Mouse (Mus musculus) retina, postnatal 1 day (tissue): ENCODE measurements around the gene Hic1.

ENCODE experiments used
- DNase-seq: peaks from one replicate; pipeline ENCODE4 v3.0.0-alpha.2; 2012

The Hic1 gene

GRCm38 (mm10) chr11:75145841-75146240 is 23.5 kb downstream of the Hic1 start:
- DNase-seq: no peak

- no peak for DNase-seq
These were observed 26.6 kb downstream of the Hic1 start for GRCm38 (mm10) chr11:75142749-75143148.

- no peak for DNase-seq
These were observed 27.4 kb downstream of the Hic1 start for GRCm38 (mm10) chr11:75141913-75142312.

- no peak for DNase-seq
These were observed 28.3 kb downstream of the Hic1 start for GRCm38 (mm10) chr11:75141038-75141437.

- DNase-seq: no peak
These were observed 28.9 kb downstream of the Hic1 start for GRCm38 (mm10) chr11:75140431-75140830.

GRCm38 (mm10) chr11:75139122-75139963 is 30.0 kb downstream of the Hic1 start:
- DNase-seq: no peak

GRCm38 (mm10) chr11:75136666-75137398 is 32.5 kb downstream of the Hic1 start:
- no peak for DNase-seq

- no peak for DNase-seq
These were observed 34.0 kb downstream of the Hic1 start for GRCm38 (mm10) chr11:75135358-75135757.

GRCm38 (mm10) chr11:75134485-75135068 is 34.7 kb downstream of the Hic1 start:
- no peak for DNase-seq

GRCm38 (mm10) chr11:75133951-75134350 is 35.4 kb downstream of the Hic1 start:
- DNase-seq: peak; percentile 79

GRCm38 (mm10) chr11:75133391-75133790 is 35.9 kb downstream of the Hic1 start:
- DNase-seq: no peak

- peak; percentile 14 for DNase-seq
These were observed 37.0 kb downstream of the Hic1 start for GRCm38 (mm10) chr11:75132278-75132677.

GRCm38 (mm10) chr11:75131300-75131699 is 38.0 kb downstream of the Hic1 start:
- no peak for DNase-seq

GRCm38 (mm10) chr11:75129481-75129880 is 39.8 kb downstream of the Hic1 start:
- DNase-seq: no peak

GRCm38 (mm10) chr11:75126384-75126783 is 42.9 kb downstream of the Hic1 start:
- DNase-seq: no peak

- no peak for DNase-seq
These were observed 44.9 kb downstream of the Hic1 start for GRCm38 (mm10) chr11:75124406-75124805.

GRCm38 (mm10) chr11:75121348-75121747 is 48.0 kb downstream of the Hic1 start:
- DNase-seq: no peak

- no peak for DNase-seq
These were observed 49.5 kb downstream of the Hic1 start for GRCm38 (mm10) chr11:75119841-75120240.

- no peak for DNase-seq
These were observed 50.0 kb downstream of the Hic1 start for GRCm38 (mm10) chr11:75119298-75119697.

- no peak for DNase-seq
These were observed 51.2 kb downstream of the Hic1 start for GRCm38 (mm10) chr11:75118141-75118540.

GRCm38 (mm10) chr11:75116379-75116778 is 52.9 kb downstream of the Hic1 start:
- no peak for DNase-seq
